Mouse (Mus musculus) testis, postnatal 10 days (tissue): ENCODE measurements around the gene Rhebl1.
"Not testable (repeated sequence)": the region's sequence is repeated elsewhere in the genome, so short reads cannot be mapped to it uniquely, and the experiment has no call there.

Source experiments
- DNase-seq: peaks from one replicate; pipeline ENCODE4 v3.0.0; 2021; ENCODE audit warnings: low spot score

Gene Rhebl1

GRCm38 (mm10) chr15:98893940-98894745 is at the start of gene Rhebl1:
Gene Rhebl1, minus strand, starts transcription at chr15:98894540.
- DNase-seq: no peak

- DNase-seq: no peak
Observed at GRCm38 (mm10) chr15:98943133-98943532, 48.8 kb upstream of the Rhebl1 start.

- DNase-seq: no peak
Observed at GRCm38 (mm10) chr15:98942081-98942480, 47.7 kb upstream of the Rhebl1 start.

- DNase-seq: no peak
Observed at GRCm38 (mm10) chr15:98941539-98941938, 47.2 kb upstream of the Rhebl1 start.

GRCm38 (mm10) chr15:98940816-98941215 is 46.5 kb upstream of the Rhebl1 start:
- no peak for DNase-seq

GRCm38 (mm10) chr15:98934217-98934839 is 40.0 kb upstream of the Rhebl1 start, which contains the start of gene Tuba1b:
Gene Tuba1b, minus strand, starts transcription at chr15:98934565.
- peak; percentile 94 for DNase-seq

GRCm38 (mm10) chr15:98933833-98934216 is 39.5 kb upstream of the Rhebl1 start:
- peak; percentile 97 for DNase-seq

- not testable (repeated sequence) for DNase-seq
Observed at GRCm38 (mm10) chr15:98933004-98933671, 38.8 kb upstream of the Rhebl1 start.

GRCm38 (mm10) chr15:98930998-98931397 is 36.7 kb upstream of the Rhebl1 start:
- DNase-seq: no peak

GRCm38 (mm10) chr15:98930017-98930734 is 35.8 kb upstream of the Rhebl1 start:
- DNase-seq: no peak

- peak; percentile 77 for DNase-seq
Observed at GRCm38 (mm10) chr15:98928598-98929240, 34.4 kb upstream of the Rhebl1 start.

GRCm38 (mm10) chr15:98927566-98927965 is 33.2 kb upstream of the Rhebl1 start:
- DNase-seq: no peak

- DNase-seq: no peak
Observed at GRCm38 (mm10) chr15:98924682-98925081, 30.3 kb upstream of the Rhebl1 start.

GRCm38 (mm10) chr15:98923031-98923537 is 28.7 kb upstream of the Rhebl1 start:
- no peak for DNase-seq

GRCm38 (mm10) chr15:98922581-98922980 is 28.2 kb upstream of the Rhebl1 start:
- DNase-seq: no peak

GRCm38 (mm10) chr15:98921510-98921909 is 27.2 kb upstream of the Rhebl1 start:
- DNase-seq: no peak

- not testable (repeated sequence) for DNase-seq
Observed at GRCm38 (mm10) chr15:98918499-98918895, 24.2 kb upstream of the Rhebl1 start.

GRCm38 (mm10) chr15:98917538-98918498 is 23.5 kb upstream of the Rhebl1 start, which contains the start of gene Lmbr1l:
Gene Lmbr1l, minus strand, starts transcription at chr15:98918231.
- DNase-seq: peak; percentile 97

GRCm38 (mm10) chr15:98917091-98917490 is 22.8 kb upstream of the Rhebl1 start:
- no peak for DNase-seq

GRCm38 (mm10) chr15:98916016-98916415 is 21.7 kb upstream of the Rhebl1 start:
- DNase-seq: no peak
